Mouse (Mus musculus): ENCODE measurements around the gene Dhrs9. TPM values are rescaled to one million over a fixed set of nuclear protein-coding genes. Genes with fewer than 3 reads are reported as not detected.
A peak's percentile ranks its signal among the peaks of the same experiment; 100 is the strongest.

Dhrs9 gene
- polyA plus RNA-seq, 1 experiment, result 0.20 TPM

GRCm38 (mm10) chr2:69379801-69380200 is 444 bp upstream of the Dhrs9 start:
- no peaks in the 10 kb centered on the region for H3K36me3 ChIP-seq (ENCODE audit: control insufficient read depth, insufficient read depth, low read length)
- H3K4me1 ChIP-seq (ENCODE audit: control insufficient read depth, insufficient read depth, low read length), result no peaks in the 10 kb centered on the region
- no peak overlapping the region for H3K4me3 ChIP-seq (ENCODE audit: insufficient read depth, low read depth, low read length)
- WGBS, result 52% methylated on average over 1 of the region's 1 CpGs
- H3K27me3 ChIP-seq (replicated peaks; ENCODE audit: control insufficient read depth, insufficient read depth, low read length), result no peaks in the 10 kb centered on the region
- no peak for DNase-seq
- no peak overlapping the region for H3K27ac ChIP-seq (ENCODE audit: insufficient read depth, low read depth, low read length)
- TF ChIP-seq POLR2A (IDR thresholded peaks at IDR 0.05; ENCODE audit: low read depth, low read length) (no peak), CTCF (conservative IDR thresholded peaks at IDR 0.05; ENCODE audit: insufficient read depth, insufficient read length, low read depth, low read length) (no peak)

- no peak overlapping the region for H3K4me3 ChIP-seq (ENCODE audit: insufficient read depth, low read depth, low read length)
- no peak for DNase-seq
- no peaks in the 10 kb centered on the region for H3K36me3 ChIP-seq (ENCODE audit: control insufficient read depth, insufficient read depth, low read length)
- peak; percentile 44 for TF ChIP-seq CTCF (conservative IDR thresholded peaks at IDR 0.05; ENCODE audit: insufficient read depth, insufficient read length, low read depth, low read length)
- no peak for TF ChIP-seq POLR2A (IDR thresholded peaks at IDR 0.05; ENCODE audit: low read depth, low read length)
- H3K27me3 ChIP-seq (replicated peaks; ENCODE audit: control insufficient read depth, insufficient read depth, low read length), result no peaks in the 10 kb centered on the region
- peaks cover 8% of the 10 kb centered on the region; the same call in 1 of the 2 replicates for H3K4me1 ChIP-seq (ENCODE audit: control insufficient read depth, insufficient read depth, low read length)
- H3K27ac ChIP-seq (ENCODE audit: insufficient read depth, low read depth, low read length), result no peak overlapping the region
- 38% methylated on average over 8 of the region's 8 CpGs for WGBS
Observed at GRCm38 (mm10) chr2:69381740-69382139, 1.5 kb downstream of the Dhrs9 start.

GRCm38 (mm10) chr2:69382838-69383237 is 2.6 kb downstream of the Dhrs9 start:
- DNase-seq, result no peak
- no peak overlapping the region for H3K27ac ChIP-seq (ENCODE audit: insufficient read depth, low read depth, low read length)
- no peak for TF ChIP-seq CTCF (conservative IDR thresholded peaks at IDR 0.05; ENCODE audit: insufficient read depth, insufficient read length, low read depth, low read length)
- H3K27me3 ChIP-seq (replicated peaks; ENCODE audit: control insufficient read depth, insufficient read depth, low read length), result no peaks in the 10 kb centered on the region
- WGBS, result 91% methylated on average over 5 of the region's 5 CpGs
- no peak overlapping the region for H3K4me3 ChIP-seq (ENCODE audit: insufficient read depth, low read depth, low read length)
- peaks cover 8% of the 10 kb centered on the region; the same call in 1 of the 2 replicates for H3K4me1 ChIP-seq (ENCODE audit: control insufficient read depth, insufficient read depth, low read length)
- no peaks in the 10 kb centered on the region for H3K36me3 ChIP-seq (ENCODE audit: control insufficient read depth, insufficient read depth, low read length)

- Histone ChIP-seq H3K4me3 (ENCODE audit: insufficient read depth, low read depth, low read length) (no peak overlapping the region), H3K4me1 (ENCODE audit: control insufficient read depth, insufficient read depth, low read length) (peaks cover 8% of the 10 kb centered on the region; the same call in 1 of the 2 replicates), H3K36me3 (ENCODE audit: control insufficient read depth, insufficient read depth, low read length) (no peaks in the 10 kb centered on the region), H3K27ac (ENCODE audit: insufficient read depth, low read depth, low read length) (no peak overlapping the region), H3K27me3 (replicated peaks; ENCODE audit: control insufficient read depth, insufficient read depth, low read length) (no peaks in the 10 kb centered on the region)
- peak; percentile 74 for DNase-seq
- TF ChIP-seq CTCF (conservative IDR thresholded peaks at IDR 0.05; ENCODE audit: insufficient read depth, insufficient read length, low read depth, low read length) (no peak), POLR2A (IDR thresholded peaks at IDR 0.05; ENCODE audit: low read depth, low read length) (no peak)
- WGBS, result 45% methylated on average over 3 of the region's 3 CpGs
Observed at GRCm38 (mm10) chr2:69386118-69386871, 6.0 kb downstream of the Dhrs9 start.

- Histone ChIP-seq H3K27ac (ENCODE audit: insufficient read depth, low read depth, low read length) (no peak overlapping the region), H3K27me3 (replicated peaks; ENCODE audit: control insufficient read depth, insufficient read depth, low read length) (no peaks in the 10 kb centered on the region), H3K4me1 (ENCODE audit: control insufficient read depth, insufficient read depth, low read length) (no peaks in the 10 kb centered on the region), H3K4me3 (ENCODE audit: insufficient read depth, low read depth, low read length) (no peak overlapping the region), H3K36me3 (ENCODE audit: control insufficient read depth, insufficient read depth, low read length) (no peaks in the 10 kb centered on the region)
- TF ChIP-seq CTCF (conservative IDR thresholded peaks at IDR 0.05; ENCODE audit: insufficient read depth, insufficient read length, low read depth, low read length) (no peak), POLR2A (IDR thresholded peaks at IDR 0.05; ENCODE audit: low read depth, low read length) (no peak)
- DNase-seq, result no peak
- WGBS, result 90% methylated on average over 2 of the region's 2 CpGs
Observed at GRCm38 (mm10) chr2:69393947-69394346, 13.7 kb downstream of the Dhrs9 start.

GRCm38 (mm10) chr2:69395597-69396248 is 15.5 kb downstream of the Dhrs9 start:
- Histone ChIP-seq H3K27ac (ENCODE audit: insufficient read depth, low read depth, low read length) (no peak overlapping the region), H3K4me3 (ENCODE audit: insufficient read depth, low read depth, low read length) (no peak overlapping the region), H3K4me1 (ENCODE audit: control insufficient read depth, insufficient read depth, low read length) (no peaks in the 10 kb centered on the region), H3K27me3 (replicated peaks; ENCODE audit: control insufficient read depth, insufficient read depth, low read length) (no peaks in the 10 kb centered on the region), H3K36me3 (ENCODE audit: control insufficient read depth, insufficient read depth, low read length) (no peaks in the 10 kb centered on the region)
- TF ChIP-seq CTCF (conservative IDR thresholded peaks at IDR 0.05; ENCODE audit: insufficient read depth, insufficient read length, low read depth, low read length), result no peak
- TF ChIP-seq POLR2A (IDR thresholded peaks at IDR 0.05; ENCODE audit: low read depth, low read length), result no peak
- 61% methylated on average over 9 of the region's 9 CpGs for WGBS
- DNase-seq, result no peak

- no peaks in the 10 kb centered on the region; the same call in 1 of the 2 replicates for H3K4me1 ChIP-seq (ENCODE audit: control insufficient read depth, insufficient read depth, low read length)
- H3K27me3 ChIP-seq (replicated peaks; ENCODE audit: control insufficient read depth, insufficient read depth, low read length), result no peaks in the 10 kb centered on the region
- no peak for TF ChIP-seq CTCF (conservative IDR thresholded peaks at IDR 0.05; ENCODE audit: insufficient read depth, insufficient read length, low read depth, low read length)
- no peak for DNase-seq
- no peak overlapping the region for H3K4me3 ChIP-seq (ENCODE audit: insufficient read depth, low read depth, low read length)
- no peaks in the 10 kb centered on the region for H3K36me3 ChIP-seq (ENCODE audit: control insufficient read depth, insufficient read depth, low read length)
- H3K27ac ChIP-seq (ENCODE audit: insufficient read depth, low read depth, low read length), result no peak overlapping the region
- WGBS, result 79% methylated on average over 12 of the region's 12 CpGs
Observed at GRCm38 (mm10) chr2:69396760-69397435, 16.7 kb downstream of the Dhrs9 start.

Measured in kidney, adult 2 months (tissue).